Mouse (Mus musculus): Measurements from ENCODE around the gene Hsd17b11.
"Not testable (repeated sequence)": the region's sequence is repeated elsewhere in the genome, so short reads cannot be mapped to it uniquely, and the experiment has no call there.

The Hsd17b11 gene

DNA sequence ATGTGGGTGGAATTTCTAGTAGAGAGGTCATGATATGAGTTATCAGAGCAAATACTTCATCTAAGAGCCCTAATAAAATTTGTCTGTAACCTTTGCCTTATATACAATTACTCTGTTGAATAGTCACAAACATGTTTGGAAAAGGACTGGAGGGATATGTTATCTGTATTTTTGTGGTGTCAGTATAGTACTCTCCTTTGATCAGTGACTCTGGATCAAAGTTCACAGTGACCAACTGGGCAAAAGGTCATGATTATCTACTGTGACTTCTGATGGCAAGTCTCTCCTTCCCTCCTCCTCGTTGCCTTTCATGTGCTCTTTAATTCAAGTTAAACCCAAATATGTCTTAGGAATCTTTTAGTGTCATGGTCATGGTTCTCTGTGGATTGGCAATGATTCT is 14.1 kb upstream of the Hsd17b11 start:
- DNase-seq (ENCODE audit: low spot score), result no peak

DNA sequence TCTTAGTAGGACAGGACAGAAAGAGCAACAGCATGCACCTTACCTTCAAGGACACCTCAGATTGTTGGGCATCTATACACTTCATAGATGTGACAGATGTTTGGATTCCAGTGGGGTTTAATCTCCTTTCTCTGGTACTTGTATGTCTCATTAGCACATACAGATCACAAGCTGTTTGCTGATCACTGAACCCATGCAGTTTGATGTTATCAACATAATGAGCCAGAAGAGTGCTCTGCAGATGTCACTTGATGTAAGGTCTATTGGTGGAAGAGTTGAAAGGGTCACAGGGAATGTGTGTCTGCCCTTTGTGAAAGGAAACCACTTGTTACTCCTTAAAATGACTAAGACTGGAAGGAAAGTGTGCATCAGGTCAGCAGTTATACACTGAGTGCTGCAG is 13.3 kb upstream of the Hsd17b11 start:
- no peak for DNase-seq (ENCODE audit: low spot score)

DNA sequence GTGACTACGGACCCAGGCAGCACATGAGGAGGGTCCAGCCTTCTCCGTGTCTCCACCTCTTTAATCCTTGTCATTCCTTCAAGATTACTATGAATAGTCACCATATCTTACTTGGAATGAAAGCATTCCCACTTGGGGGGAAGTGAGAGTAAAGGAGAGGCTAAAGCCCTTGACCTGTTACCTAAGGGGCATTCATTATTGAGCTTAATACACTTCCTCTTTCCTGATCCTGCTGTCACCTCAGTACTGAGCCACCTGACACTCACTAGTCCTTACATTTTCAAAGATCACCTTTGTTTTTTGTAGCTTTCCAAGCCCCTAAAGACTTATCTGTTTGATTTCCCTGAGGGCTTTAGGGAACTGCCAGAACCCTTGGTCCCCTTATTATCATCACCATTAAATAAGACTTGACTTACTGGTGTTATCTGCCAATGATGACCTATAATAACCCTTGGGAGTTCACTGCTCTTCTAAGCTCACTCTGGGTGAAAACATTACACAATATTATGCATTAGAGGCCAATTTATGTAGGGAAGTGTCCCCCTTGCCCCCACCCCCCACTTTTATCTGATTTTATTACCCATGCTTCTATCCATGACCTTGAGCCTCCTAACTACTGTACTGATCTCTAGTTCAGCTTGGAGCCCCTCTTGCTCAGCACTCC is 10.8 kb upstream of the Hsd17b11 start:
- no peak for DNase-seq (ENCODE audit: low spot score)

DNA sequence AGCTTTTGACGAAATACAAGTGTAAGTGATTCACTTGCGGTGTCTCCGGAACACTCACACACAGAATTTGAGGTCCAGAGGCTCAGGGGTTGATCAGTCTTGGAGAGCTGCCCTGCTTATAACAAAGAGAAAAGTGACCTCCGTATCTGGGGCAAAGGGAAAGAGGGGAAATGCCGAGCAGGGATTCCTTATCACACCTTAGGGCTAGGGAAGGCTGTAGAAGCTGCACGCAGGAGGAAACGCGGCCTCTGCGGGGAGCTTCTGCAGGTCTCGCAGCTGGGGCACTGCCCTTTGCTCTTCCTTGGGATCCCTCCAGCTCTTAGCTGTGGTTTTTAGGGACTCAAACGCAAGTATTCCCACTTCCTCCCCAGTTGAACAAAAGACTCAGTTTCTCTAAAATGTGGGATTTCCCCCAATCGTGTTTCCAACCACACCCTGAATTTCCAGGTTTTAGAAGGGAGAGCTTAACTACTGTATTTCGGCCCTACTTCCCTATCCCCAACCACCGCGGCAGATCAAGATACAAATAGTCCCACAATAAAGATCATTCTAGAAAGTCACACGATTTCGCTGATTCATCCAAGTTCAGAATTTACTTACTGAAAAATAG is 3.6 kb upstream of the Hsd17b11 start:
- DNase-seq (ENCODE audit: low spot score), result no peak

DNA sequence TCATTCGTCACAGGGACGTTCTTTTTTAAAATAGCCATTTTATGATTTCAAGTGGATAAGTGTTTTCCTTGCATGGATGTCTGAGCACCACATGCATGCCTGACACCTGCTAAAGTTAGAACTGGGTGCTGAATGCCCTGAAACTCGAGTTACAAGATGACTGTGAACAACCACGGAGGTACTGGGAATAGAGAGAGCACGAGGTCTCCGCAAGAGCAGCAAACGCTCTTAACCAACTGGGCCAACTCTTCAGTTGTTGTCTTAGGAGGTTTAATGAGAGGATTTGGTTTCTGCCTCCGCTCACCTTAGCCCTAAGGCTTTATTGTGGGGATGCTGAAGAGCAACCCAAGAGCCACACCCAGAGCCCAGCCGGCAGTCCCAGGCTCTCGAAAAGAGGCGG is 3.0 kb upstream of the Hsd17b11 start:
- DNase-seq (ENCODE audit: low spot score), result no peak

DNA sequence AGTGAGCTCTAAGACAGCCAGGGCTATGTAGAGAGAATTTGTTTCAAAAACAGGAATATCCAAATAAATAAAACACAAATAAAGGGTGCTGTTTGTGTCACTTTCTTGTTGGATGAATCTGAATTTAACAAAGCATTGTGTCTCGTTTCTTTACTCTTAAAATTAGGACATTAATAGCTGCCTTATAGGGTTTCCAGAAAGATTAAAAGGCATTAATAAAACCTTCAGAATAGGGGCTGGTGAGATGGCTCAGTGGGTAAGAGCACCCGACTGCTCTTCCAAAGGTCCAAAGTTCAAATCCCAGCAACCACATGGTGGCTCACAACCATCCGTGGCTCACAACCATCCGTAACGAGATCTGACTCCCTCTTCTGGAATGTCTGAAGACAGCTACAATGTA is 2.5 kb upstream of the Hsd17b11 start:
- not testable (repeated sequence) for DNase-seq (ENCODE audit: low spot score)

DNA sequence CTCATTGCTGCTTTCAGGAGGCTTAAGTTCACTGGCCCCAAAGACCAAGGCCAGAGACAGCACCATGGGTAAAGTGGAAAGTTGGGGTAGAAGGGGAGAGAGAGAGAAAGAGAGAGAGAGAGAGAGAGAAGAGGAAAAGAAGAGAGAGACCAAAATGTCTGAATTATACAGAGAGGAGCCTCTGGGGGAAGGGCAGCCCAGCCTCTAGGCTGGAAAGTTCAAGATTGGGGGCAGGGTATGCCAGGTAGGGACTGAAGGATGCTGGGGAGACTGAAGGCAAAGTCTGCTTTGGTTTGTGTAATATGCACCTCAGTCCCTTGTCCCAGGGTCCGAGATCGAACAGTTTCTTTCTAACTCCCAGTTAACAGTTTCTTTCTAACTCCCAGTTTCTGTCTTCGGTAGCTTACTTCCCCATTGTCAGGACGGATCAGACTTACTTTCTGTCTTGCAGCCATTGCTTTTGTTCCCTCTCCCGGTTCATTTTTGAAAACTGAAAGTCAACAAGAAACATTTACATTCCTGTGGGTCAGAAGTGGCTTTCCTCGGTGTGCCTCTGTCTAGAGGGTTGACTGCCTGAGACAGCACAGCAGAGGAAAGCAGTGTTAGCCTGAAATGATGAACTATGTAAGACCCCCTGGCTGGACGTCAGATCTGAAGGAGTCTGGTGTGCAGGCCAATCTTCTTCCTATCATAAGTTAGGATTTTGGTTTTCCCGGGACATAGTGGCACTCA is 1.7 kb upstream of the Hsd17b11 start:
- no peak for DNase-seq (ENCODE audit: low spot score)

DNA sequence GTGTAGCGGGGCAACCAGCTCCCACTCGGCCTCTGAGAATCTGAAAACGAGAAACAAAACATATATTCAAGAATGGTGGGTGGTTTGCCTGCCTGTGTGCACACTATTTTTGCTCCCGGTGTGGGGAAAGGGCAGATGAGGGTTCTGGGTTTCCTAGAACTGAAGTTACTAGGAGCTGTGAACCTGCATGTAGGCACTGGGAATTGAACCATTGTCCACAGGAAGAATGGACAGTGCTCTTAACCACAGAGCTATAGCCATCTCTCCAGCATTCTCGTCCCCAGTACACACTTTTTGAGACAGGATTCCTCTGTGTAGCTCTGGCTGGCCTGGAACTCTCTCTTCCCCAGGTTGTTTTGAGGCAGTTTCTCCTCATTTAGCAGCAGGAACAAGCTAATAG is 839 bp upstream of the Hsd17b11 start:
- DNase-seq (ENCODE audit: low spot score), result no peak

DNA sequence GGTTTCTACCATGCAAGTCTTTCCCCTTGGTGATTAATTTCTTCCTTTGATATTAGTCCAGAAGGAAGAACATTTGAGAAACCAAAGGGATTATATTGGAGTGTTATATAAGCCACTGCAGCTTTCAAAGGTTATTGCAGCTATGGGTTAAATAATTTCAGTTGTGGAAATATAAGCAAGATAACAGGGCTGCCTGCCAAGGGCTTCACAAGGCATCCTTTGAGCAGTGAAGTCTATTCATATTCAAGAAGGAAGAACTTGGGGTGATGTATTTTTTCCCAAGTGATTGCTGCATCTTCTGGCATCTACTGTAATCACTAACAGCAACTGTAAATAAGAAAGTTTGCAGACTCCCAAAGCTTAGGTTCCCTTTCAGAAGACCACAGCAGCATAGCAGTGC is 10.3 kb downstream of the Hsd17b11 start:
- no peak for DNase-seq (ENCODE audit: low spot score)

DNA sequence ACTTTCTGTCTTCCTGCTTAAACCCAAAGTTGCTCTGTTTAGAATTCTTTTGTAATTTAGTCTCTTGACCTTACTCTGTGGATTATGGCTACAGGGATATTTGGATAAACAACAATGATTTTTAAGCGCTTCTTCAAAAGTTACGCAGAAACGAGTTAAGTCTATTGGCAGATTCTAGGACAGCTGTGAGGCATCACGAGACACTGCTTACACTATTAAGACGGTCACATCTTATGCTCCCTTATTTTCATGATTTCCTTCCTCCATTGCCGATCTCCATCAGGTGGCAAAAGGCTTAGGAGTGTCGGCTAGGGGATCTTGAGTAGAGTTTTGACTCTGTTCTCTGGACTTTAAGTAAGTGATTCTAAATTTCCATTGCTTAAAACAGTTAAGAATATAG is 11.5 kb downstream of the Hsd17b11 start:
- DNase-seq (ENCODE audit: low spot score), result no peak

DNA sequence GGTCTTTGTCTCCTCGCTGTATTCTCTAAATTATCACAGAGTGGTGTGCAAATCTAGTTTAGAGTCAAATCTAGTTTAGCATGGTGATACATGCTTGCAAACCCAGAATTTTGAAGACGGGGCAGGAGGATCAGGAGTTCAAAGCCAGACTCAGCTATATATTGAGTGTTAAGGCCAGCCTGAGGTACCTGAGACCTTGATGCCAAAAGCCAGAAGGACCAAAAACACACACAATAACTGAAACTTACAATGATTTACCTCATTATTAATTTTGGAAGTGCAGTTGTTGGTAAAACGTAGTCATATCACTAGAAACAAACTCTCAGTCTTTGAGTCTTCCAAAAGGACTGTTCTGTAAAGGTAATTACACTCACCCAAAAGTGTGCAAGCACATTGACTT is 12.3 kb downstream of the Hsd17b11 start:
- no peak for DNase-seq (ENCODE audit: low spot score)

DNA sequence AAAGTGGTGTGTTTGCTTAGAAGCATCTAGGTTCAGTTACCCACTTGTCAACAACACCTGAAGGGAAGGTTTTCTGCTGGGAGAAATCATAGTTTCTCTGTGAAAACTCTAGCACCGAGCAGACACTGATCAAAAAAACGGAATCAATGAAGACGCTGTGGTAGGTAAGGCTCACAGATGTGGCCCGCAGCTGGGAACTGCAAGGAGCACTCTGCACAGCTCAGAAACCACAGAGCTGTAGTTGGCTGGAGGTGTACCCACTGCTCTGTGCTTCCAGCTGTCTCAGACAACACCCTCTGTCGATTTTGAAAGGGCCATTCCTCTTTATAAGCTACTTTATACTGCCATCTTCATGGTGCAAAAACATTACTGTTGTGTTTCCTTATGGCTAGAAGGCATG is 13.9 kb downstream of the Hsd17b11 start:
- no peak for DNase-seq (ENCODE audit: low spot score)

DNA sequence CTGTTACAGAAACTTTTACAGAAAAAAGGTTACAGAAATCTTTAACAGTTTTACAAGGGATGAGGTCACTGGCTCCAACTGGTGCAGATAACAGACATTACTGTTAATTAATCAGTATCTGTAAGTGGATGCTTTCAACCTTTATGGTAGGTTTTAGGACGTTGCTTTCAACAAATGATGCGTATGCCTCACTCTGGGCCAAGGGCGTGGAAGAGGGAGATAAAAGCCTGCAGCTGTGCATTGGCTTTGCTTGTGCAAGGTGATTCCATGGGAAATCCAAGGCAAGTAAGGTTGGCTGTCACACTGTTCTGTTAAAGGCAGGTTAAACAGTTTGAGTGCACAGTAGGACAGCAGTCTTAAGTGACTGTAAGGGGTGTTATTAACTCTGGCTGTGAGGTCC is 14.9 kb downstream of the Hsd17b11 start:
- no peak for DNase-seq (ENCODE audit: low spot score)

DNA sequence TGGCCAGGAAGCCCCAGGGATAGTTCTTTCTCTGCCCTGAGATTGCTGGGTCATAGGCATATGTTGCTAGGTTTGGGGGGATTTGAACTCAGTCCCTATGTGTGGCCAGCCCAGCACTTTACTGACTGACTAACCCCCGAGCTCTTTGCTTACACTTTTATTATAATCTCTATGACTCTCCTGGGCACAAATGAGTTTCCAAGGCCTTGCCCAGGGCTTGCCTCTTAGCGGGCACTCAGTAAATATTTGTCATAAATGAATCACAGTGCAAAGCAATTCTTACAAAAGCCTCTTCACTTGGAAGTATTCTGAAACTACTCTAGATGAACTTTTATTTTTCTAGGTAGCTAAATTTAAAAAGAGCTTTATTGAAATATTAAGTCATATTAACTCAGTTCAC is 17.8 kb downstream of the Hsd17b11 start:
- DNase-seq (ENCODE audit: low spot score), result no peak

DNA sequence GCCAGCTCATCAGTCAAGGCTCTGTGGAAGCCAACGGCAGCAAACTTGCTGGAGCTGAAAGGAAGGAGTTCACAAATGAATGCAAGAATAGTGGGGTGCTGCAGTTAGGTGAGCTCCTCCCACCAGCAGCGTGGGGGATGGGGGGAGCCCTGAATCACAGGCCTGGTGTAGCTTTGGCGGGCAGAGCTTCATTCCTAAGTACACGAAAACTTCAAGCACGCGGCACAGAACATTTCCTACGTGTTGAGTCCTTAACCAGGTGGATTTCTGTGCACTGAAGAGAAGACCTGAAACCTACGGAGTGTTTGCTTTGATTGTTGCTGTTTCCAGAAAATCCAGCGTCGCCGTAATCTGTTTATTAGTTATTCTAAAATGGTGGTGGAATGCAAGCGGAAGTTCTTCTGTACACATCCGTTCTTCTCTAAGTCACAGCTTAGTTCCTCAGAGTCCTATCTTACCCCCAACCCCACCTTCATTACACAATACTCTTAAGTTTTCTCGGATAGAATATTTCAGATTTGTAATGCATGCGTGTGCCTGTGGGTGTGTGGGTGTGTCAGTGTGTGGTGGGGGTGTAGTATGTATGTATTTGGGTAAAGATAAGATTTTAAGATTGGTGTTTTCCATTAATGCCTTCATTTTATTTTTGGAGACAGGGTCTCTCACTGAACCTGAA is 18.3 kb downstream of the Hsd17b11 start:
- DNase-seq (ENCODE audit: low spot score), result no peak

DNA sequence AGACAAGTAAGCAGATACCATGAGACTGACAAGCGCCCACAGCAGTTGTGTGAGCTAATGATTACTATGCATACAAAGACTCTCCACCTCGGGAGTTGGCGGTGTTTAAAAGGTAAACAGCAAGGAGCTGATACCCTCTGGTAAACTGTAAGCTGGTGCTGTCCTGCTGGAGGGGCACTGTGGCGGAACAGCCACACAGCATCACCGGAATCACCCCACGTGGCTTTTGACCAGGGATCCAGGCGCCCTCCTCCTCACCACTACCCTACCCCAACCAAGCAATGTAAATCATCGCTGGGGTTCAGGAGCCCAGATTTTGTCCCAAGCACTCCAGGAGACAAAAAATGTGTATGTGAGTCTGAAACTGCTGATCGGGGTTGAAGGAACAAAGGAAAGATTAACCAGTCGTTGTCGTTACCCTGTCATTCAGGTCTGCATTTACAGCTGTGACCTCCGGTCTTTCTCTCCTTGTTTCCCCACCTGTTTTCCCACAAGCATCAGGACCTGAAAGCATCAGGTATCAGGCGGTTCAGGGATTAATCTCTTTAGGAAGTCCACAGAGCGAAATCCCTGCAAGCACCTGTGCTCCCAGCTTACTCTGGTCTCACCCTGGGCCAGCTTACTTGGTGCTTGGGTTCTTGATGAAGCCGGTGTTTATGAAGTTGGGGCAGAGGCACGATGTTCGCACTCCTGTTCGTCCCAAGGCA is 19.0 kb downstream of the Hsd17b11 start:
- no peak for DNase-seq (ENCODE audit: low spot score)

DNA sequence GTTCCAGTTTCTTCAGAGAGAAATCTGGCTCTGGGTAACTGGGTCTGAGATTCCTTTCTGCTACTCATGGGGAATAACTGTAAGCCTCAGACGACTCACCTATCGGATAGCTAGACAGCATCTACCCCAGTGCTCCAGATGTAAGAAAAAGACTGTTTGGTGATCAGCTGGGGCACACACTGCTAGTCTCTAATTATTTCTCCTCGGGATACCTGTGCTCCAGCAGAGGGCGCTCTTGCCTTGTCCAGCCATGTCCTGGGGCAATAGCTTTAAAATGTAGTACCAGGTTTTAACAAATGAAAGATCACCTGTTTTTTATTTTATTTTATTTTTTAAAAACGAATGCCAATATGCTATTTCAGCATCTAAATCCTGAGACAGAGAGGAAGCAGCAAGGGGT is 22.0 kb downstream of the Hsd17b11 start:
- DNase-seq (ENCODE audit: low spot score), result peak; percentile 82

DNA sequence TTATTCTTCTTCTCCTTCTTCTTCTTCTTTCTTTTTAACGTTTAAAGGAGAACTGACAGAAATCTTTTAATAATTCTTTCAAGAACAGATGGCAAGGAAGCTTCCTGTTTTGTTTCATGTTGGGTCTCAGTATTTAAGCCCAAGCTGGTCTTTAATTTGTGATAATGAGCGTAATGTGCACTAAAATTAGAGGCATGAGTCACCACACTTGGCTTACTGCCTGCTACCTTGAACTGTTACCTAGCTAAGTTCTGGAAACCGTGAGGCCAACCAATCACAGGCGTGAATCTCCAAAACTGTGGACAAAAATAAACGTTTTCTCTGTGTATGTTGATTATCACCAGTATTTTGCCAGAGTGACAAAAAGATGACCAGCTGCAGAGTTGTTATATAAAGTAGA is 23.0 kb downstream of the Hsd17b11 start:
- DNase-seq (ENCODE audit: low spot score), result no peak

DNA sequence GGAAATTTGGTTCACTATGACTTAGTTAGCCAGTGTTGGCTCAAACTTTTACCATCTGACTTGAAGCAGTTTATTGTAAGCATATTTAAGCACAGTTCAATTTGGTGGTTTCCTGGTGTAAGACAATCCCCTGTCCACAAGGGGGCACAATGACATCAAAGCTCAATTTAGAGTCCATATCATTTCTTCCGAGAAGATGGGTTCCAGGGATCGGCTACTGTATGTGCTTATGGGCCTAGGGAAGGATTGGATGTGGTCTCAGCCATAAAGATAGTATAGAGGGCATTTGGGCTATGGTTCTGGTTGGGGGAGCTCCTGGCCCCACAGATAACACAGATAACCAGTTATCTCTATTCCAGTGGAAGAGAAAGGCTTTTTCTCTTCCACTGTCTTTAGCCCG is 26.5 kb downstream of the Hsd17b11 start:
- DNase-seq (ENCODE audit: low spot score), result no peak

DNA sequence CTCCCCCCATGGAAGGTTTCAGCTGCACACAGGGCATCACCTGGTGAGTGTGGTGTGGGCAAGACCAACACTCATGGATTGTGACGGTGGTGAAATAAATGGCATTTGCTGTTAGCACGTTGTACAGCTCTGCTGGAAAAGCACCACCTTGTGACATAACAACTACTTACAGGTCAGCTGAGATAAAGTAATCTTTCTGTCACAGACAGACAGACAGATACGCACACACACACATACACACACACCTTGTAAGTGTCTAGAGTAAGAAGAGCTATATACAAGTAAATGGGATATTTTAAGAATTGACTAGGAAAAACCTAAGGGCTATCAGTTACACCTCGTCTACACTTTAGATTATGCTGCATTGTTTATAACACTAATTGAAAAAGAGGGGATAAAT is 27.1 kb downstream of the Hsd17b11 start:
- no peak for DNase-seq (ENCODE audit: low spot score)

DNA sequence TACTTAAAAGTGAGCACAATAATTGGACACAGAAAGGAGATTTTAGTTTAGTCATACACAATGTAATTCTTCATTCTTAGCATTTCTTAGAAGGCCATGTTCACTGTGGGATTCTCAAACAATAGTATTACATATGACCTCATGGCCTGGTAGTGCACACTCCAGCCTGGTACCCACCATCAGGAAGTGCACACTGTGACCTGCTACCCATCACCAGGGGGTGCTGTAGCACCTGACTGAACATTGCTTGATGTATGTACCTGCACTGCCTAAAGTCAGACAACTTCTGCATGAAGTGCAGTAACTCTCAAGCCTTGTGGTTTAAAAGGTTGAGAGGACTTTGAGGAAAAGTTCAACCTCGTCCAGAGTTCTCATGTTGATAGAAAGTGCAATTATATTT is 28.1 kb downstream of the Hsd17b11 start:
- DNase-seq (ENCODE audit: low spot score), result no peak

DNA sequence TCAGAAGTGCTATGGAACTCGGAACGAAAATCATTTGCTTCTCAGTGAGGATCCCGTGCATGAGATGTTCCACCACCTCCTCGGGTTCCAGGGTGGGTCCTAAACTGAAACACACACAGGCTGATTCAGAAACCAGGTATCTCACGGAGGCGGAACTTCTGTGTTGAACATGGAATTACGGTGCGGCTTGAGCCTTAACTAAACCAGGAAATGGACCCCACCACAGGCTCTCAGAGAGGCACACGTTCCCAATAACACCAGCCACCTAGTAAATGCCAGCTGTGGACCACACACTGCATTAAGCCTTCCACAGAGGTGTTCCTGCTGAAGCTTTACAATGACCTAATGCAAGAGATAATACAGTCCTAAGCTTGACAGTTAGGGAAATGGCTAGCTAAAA is 28.9 kb downstream of the Hsd17b11 start:
- DNase-seq (ENCODE audit: low spot score), result no peak

Measured in ovary, postnatal 36 days (tissue).